18 mouse cellular contexts compared by ENCODE assay signal in the genomic region with DNA sequence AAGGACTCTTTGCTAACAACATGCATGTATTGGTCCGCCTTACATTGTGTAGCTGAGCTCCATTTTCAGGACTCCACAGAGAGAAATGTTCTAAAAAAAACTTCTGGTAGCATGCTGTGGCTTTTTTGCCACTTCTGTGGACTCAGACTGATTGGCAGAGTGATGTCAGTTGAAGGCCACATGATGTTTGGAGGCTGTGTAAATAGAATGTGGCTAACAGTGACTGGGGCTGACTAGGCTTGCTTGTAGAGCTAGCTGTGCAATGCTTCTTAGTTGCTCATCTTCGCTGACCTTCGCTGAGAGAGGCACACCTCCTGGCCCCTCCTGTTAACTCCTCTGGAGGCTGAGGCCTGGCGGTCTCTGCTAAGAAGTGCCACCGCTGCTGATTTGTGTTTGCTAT.
"Had no signal": no experiment of that assay in that cellular context is flagged by ENCODE, and none has a peak within 500 bp of the region (broad histone marks: within the 10 kb centered on the region; RNA-seq: fewer than 3 reads in every experiment).

No protein-coding gene starts in this region.

- DNase-seq: lung, adult 2 months; lung, postnatal 14 days; lung, postnatal 36 days; right cerebral cortex, postnatal 25 days; right cerebral cortex, postnatal 4 days; spleen, adult 18-20 months; thymus, adult 18-20 months; thymus, postnatal 14 days; thymus, postnatal 36 days had no signal

- H3K4me1 ChIP-seq: megakaryocyte, embryonic 14.5 days had no signal

- H3K36me3 ChIP-seq: liver, embryonic 15.5 days; midbrain, embryonic 15.5 days; neural tube, embryonic 12.5 days had no signal

- H3K27ac ChIP-seq: liver, embryonic 15.5 days; lung, embryonic 15.5 days; macrophage; midbrain, embryonic 13.5 days; midbrain, embryonic 15.5 days; neural tube, embryonic 12.5 days had no signal

- H3K9ac ChIP-seq: liver, embryonic 15.5 days; lung, embryonic 15.5 days; midbrain, embryonic 13.5 days; midbrain, embryonic 15.5 days; neural tube, embryonic 12.5 days had no signal

- H3K4me2 ChIP-seq: liver, embryonic 15.5 days; lung, embryonic 15.5 days; midbrain, embryonic 11.5 days; midbrain, embryonic 13.5 days; midbrain, embryonic 15.5 days; neural tube, embryonic 12.5 days had no signal

- ATAC-seq: lung, postnatal 0 days; midbrain, embryonic 13.5 days; midbrain, embryonic 15.5 days had no signal

- H3K27me3 ChIP-seq: liver, embryonic 15.5 days; lung, embryonic 15.5 days; midbrain, embryonic 13.5 days; midbrain, embryonic 15.5 days; neural tube, embryonic 12.5 days had no signal

- H3K9me3 ChIP-seq: liver, embryonic 15.5 days; lung, embryonic 15.5 days; midbrain, embryonic 15.5 days; neural tube, embryonic 12.5 days had no signal

- H3K4me3 ChIP-seq: liver, embryonic 15.5 days; lung, embryonic 15.5 days; megakaryocyte, embryonic 14.5 days; midbrain, embryonic 13.5 days; midbrain, embryonic 15.5 days; neural tube, embryonic 12.5 days had no signal
